Mouse (Mus musculus) megakaryocyte, embryonic 14.5 days (primary cell): ENCODE measurements around the gene Smg9. TPM values are rescaled to one million over a fixed set of nuclear protein-coding genes. Genes with fewer than 3 reads are reported as not detected.

Experiments used
- H3K27me3 ChIP-seq: replicated peaks from 2 replicates; pipeline ENCODE3; 2012; ENCODE audit warnings: inconsistent platforms
- H3K36me3 ChIP-seq: replicated peaks from 2 replicates; pipeline ENCODE3; 2012; ENCODE audit warnings: low read length, inconsistent platforms, mixed read lengths
- H3K4me1 ChIP-seq: 2 replicates; pipeline ENCODE4 v1.6.1; 2012; ENCODE audit warnings: inconsistent platforms
- H3K4me3 ChIP-seq: replicated peaks from 2 replicates; pipeline ENCODE3; 2012; ENCODE audit warnings: moderate library complexity, mild to moderate bottlenecking, inconsistent platforms
- H3K9me3 ChIP-seq: 2 replicates; pipeline ENCODE4 v1.6.1; 2012; ENCODE audit warnings: inconsistent platforms
- FLI1 ChIP-seq: IDR thresholded peaks from 2 replicates; pipeline ENCODE4 v1.6.1; 2012; ENCODE audit warnings: low read length, inconsistent platforms, mixed read lengths
- GATA1 ChIP-seq: IDR thresholded peaks from 3 replicates; pipeline ENCODE4 v1.6.1; 2012; ENCODE audit warnings: mixed read lengths, low read length, inconsistent platforms, borderline replicate concordance
- polyA plus RNA-seq: library from polyadenylated mRNA; stranded (reverse); fragments of >175 nt; gene quantifications from 2 replicates; pipeline ENCODE4 v1.2.3, GENCODE M21; 2012; ENCODE audit warnings: low replicate concordance; ENCODE audit not compliant: insufficient read depth

Gene Smg9
- polyA plus RNA-seq, 1 experiment, result 58.9 TPM

DNA sequence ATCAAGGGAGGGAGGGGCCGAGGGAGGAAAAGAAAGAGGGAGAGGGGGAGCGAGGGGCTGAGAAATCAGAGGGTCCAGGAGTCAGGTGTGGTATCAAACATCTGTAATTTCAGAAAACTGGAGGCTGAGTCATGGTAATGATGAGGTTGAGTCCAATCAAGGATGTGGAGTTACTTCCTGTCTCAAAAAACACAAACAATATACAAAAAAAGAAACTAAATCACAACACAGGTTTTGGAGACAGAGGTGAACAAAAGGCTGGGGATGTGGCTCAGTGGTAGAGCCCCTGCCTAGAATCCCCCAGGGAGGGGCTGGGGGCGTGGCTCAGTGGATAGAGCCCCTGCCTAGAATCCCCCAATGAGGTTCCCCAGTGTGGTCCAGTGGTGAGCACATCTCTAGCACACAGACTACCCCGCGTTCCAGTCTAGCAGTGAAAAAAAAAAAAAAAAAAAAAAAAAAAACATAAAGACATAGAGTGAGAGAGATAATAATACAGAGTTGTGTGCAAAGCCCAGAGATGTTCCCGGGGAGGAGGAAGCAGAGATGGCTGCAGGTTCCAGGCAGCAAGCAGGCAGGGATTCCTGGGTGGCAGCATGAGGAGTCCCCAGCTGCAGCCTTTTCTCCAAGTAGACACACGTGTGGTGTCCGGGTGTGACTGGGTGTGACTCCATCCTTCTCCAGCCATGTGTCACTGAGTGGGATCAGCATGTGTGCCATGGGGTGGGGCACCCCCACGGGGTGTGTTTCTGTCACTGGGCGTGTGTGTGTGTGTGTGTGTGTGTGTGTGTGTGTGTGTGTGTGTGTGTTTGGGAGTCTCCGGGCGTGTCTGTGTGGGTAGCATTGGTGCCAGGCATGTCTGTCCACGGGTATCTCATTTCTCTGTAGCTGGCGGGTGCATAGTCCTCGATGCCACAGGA lies 32.4 kb upstream of the Smg9 start:
- no peak for TF ChIP-seq GATA1
- TF ChIP-seq FLI1, result no peak
- H3K36me3 ChIP-seq, result no peaks in the 10 kb centered on the region
- H3K4me3 ChIP-seq, result no peak overlapping the region
- peaks cover 80% of the 10 kb centered on the region for H3K4me1 ChIP-seq
- H3K27me3 ChIP-seq, result peaks cover 11% of the 10 kb centered on the region
- H3K9me3 ChIP-seq, result peaks cover 4% of the 10 kb centered on the region; the same call in 1 of the 2 replicates

DNA sequence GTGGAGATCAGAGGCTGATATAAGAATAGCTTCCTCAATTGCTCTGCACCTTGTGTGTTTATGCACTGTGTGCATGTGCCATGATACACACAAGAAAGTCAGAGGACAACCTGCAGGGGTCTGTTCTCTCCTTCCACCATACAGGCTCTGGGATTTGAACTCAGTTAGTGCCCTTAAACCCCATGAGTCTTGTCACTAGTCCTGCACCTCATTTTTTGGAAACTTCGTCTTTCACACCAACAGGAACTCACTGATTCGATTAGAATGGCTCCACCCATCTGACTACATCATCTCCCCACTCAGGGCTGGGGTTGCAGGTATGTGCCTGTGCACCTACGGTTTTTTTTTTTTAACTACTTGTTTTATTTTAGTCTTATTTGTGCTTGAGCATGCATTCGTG lies 31.2 kb upstream of the Smg9 start:
- Histone ChIP-seq H3K27me3 (peaks cover 5% of the 10 kb centered on the region), H3K4me1 (peaks cover 86% of the 10 kb centered on the region), H3K36me3 (no peaks in the 10 kb centered on the region), H3K9me3 (no peaks in the 10 kb centered on the region), H3K4me3 (no peak overlapping the region)
- TF ChIP-seq GATA1, result no peak
- no peak for TF ChIP-seq FLI1

DNA sequence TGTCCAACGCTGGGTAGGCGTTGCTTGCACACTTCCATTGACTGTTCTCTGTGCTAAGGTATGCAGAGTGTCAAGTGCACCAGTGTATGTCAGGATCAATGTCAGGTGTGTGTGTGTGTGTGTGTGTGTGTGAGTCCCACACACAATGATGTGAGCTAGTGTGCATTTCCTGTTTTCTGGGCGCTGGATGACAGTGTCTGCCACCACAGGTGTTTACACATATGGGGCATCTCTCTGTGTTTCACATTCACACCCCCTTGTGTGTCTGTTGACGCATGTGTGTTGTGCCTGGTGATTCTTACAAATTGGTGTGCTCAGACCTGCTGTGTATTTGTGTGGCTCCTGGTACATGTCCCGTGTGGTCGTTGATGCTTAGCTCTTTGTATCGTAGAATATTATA lies 30.5 kb upstream of the Smg9 start:
- no peak for TF ChIP-seq GATA1
- TF ChIP-seq FLI1, result no peak

DNA sequence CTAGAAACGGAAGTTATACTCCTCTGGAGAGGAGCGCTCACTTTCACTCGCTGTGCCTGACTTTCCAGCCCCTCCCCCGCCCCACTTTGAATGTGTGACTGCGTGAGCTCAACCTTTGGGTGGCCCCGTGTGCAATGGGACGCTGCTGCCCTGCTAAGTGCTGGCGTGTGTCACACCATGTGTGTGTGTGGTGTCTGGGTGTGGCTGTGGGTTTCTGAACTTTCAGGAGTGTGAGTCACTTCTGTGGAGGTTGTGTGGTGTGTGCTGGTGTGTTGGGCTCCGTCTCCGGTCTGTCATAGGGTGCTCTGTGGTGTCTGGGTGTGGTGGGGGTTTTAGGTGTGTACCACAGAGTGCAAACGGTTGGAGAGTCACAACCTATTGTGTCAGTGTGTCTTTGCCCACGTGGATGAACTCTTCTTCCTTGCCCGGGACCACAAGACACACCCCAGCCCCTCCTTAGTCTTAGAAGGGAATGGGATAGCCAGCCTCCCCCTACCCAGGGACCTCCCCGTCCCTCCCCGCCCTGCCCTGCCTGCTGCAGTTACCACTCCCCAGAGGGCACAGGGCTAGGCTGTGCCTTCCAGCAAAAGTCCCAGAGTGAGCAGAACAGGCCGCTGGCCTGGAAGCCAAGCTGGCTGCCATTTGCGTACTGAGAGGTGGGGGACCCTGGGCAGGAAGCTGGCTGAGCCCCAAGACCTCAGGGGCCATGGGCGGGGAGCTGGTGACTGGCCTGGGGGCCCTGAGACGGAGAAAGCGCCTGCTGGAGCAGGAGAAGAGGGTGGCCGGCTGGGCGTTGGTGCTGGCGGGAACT lies 29.5 kb upstream of the Smg9 start, which contains the start of gene Kcnn4:
Gene Kcnn4 (plus strand): TSS at position 533 of the 811 bp plus-strand sequence.
- peaks cover 91% of the 10 kb centered on the region for H3K4me1 ChIP-seq
- peak within 1 kb of the TSS; percentile 92 for H3K4me3 ChIP-seq
- no peaks in the 10 kb centered on the region for H3K27me3 ChIP-seq
- no peaks in the 10 kb centered on the region for H3K9me3 ChIP-seq
- TF ChIP-seq FLI1, result no peak
- TF ChIP-seq GATA1, result no peak
- H3K36me3 ChIP-seq, result peaks cover 4% of the 10 kb centered on the region

More for the DNA sequence above, 30.5 kb upstream of the Smg9 start:
- H3K27me3 ChIP-seq, result peaks cover 2% of the 10 kb centered on the region
- H3K4me1 ChIP-seq, result peaks cover 88% of the 10 kb centered on the region
- H3K36me3 ChIP-seq, result no peaks in the 10 kb centered on the region
- no peaks in the 10 kb centered on the region for H3K9me3 ChIP-seq
- H3K4me3 ChIP-seq, result no peak overlapping the region

DNA sequence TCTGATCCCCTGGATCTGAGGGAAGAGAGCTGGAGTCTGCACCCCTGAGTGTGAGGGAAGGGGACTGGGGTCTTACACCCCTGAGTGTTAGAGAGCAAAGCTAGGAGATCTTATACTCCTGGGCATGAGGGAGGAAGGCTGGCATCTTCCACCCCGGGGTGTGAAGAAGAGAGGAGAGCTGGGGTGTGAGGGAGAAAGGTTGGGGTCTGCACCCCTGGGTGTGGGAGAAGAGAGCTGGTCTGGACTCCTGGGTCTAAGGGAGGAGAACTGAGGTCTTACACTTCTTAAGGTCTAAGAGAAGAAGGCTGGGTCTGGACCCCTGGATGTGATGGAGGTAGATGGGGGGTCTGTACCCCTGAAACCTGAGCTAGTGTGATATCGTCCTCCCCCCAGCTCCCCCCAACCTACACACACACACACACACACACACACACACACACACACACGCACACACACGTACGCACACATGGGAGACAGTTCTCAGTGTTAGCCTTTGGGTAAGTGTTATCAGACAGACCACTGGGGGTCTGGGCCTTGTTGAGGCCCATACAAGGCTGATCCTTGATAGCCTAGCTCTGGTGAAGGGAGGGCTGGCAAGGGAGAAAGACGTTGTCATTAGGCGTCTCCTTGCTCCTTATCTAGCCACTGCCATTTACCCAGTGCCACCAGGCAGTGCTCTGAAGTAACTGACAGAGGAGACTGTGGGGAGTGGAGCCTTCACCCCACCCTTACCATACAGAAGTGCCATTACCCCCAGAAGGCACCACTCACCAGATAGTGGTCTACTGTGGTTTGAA lies 28.2 kb upstream of the Smg9 start:
- Histone ChIP-seq H3K9me3 (no peaks in the 10 kb centered on the region), H3K27me3 (no peaks in the 10 kb centered on the region), H3K4me1 (peaks cover 78% of the 10 kb centered on the region), H3K4me3 (peak overlapping the region; percentile 90), H3K36me3 (peaks cover 8% of the 10 kb centered on the region)
- no peak for TF ChIP-seq GATA1
- TF ChIP-seq FLI1, result no peak

DNA sequence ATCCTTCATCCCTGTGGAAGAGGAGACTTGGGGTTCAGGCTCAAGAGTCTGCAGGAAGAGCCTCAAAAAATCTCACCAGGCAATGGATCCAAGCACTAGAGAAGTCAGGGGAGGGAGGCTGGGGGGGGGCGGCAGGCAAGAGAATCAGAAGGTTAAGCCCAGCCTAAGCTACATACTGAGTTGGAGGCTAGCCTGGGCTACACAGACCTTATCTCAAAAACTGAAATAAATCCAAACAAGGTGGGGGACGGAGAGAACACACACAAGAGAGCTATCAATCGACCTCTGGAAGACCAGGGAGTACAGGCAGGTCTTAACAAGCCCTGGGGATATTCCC lies 27.6 kb upstream of the Smg9 start:
- no peaks in the 10 kb centered on the region for H3K27me3 ChIP-seq
- TF ChIP-seq FLI1, result no peak
- TF ChIP-seq GATA1, result no peak
- no peaks in the 10 kb centered on the region for H3K9me3 ChIP-seq
- peak overlapping the region; percentile 90 for H3K4me3 ChIP-seq
- peaks cover 13% of the 10 kb centered on the region for H3K36me3 ChIP-seq
- peaks cover 77% of the 10 kb centered on the region for H3K4me1 ChIP-seq

DNA sequence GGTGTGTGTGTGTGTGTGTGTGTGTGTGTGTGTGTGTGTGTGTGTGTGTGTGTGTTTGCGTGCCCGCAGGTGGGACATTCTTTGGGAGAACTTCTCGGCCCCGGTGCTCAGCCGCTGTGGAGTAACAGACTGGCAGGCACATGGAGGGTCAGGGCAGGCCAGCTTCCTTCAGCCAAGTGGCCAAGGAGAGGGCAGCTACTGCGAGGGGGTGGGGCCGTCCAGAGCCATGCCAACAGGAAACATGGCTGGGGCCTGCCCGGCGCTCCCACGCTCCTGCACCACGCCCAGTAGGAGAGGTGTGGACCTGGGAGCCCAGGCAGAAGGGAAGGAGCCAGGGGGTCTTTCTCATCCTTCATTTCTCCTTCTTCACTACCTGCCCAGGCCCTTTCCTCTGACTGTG lies 27.1 kb upstream of the Smg9 start:
- no peaks in the 10 kb centered on the region for H3K9me3 ChIP-seq
- peaks cover 77% of the 10 kb centered on the region for H3K4me1 ChIP-seq
- peaks cover 19% of the 10 kb centered on the region for H3K36me3 ChIP-seq
- H3K27me3 ChIP-seq, result no peaks in the 10 kb centered on the region
- no peak for TF ChIP-seq GATA1
- TF ChIP-seq FLI1, result no peak
- peak overlapping the region; percentile 88 for H3K4me3 ChIP-seq

DNA sequence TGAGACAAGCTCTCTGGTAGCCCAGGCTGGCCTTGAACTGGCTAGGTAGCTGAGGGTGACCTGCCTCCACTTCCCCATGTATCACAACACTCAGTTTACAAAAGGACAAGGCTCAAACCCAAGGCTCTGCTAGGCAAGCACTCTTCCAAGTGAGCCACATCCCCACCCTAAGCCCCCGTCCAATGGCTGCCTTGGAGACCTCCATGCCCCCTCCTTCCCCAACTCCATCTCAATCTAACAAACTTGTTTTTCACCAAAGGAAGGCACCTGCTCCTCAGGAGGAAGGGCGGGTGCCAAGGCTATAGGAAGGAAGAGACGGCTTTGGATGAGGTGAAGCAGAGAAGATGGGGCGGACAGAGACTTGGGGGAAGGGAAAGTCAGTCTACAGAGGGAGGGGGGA lies 26.6 kb upstream of the Smg9 start:
- TF ChIP-seq GATA1 (no peak), FLI1 (no peak)
- Histone ChIP-seq H3K36me3 (peaks cover 22% of the 10 kb centered on the region), H3K4me3 (peak overlapping the region; percentile 88), H3K27me3 (no peaks in the 10 kb centered on the region), H3K9me3 (no peaks in the 10 kb centered on the region), H3K4me1 (peaks cover 77% of the 10 kb centered on the region)

DNA sequence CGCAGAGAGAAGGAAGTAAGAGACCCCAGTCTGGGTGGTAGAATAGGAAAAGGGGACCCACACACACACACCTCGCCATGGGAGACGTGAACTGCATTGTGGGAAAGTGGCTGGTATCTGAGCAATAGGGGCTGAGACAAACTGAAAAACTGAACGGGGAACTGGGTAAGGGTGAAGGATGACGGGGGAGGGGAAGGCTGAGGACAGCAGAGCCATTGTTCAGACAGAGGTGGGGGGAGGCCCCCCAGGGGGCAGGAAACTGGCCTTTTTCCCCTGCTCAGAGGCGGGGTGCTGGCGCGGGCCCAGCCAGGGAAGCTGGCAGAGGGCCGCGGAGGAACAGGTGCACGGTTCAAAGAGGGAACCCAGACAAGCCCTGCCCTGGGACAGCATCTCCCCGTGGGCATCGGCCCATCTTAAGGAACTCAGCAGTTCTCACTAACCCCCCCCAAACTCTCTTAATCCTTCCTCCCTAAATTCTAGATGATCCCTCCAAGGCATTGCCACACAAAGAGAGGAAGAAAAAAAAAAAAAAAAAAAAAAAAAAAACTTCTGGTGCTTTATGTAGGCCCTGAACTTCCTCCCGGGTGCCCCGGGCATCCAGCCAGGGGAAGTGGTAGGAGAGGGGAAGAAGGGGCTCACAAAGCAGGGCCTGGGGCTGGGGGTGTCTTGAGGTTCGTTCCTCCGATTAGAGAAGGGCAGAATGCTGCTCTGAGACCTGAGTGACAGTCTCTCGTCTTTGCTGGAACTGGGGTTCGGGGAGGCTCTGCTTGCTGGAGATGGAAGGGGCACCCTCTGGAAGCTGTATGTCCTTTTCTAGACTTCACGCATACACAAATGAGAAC lies 25.7 kb upstream of the Smg9 start:
- Histone ChIP-seq H3K9me3 (no peaks in the 10 kb centered on the region), H3K4me1 (peaks cover 84% of the 10 kb centered on the region), H3K4me3 (peak overlapping the region; percentile 85), H3K36me3 (peaks cover 31% of the 10 kb centered on the region), H3K27me3 (no peaks in the 10 kb centered on the region)
- TF ChIP-seq GATA1 (no peak), FLI1 (no peak)
